Mouse (Mus musculus): ENCODE measurements around the gene Stag3. TPM values are rescaled to one million over a fixed set of nuclear protein-coding genes. Genes with fewer than 3 reads are reported as not detected.

The Stag3 gene
- total and polyA plus RNA-seq, 3 experiments = 0.07 TPM; not detected in 2

GRCm38 (mm10) chr5:138341661-138342060 is 61.6 kb downstream of the Stag3 start, which contains the start of gene Pvrig:
Pvrig (plus strand) TSS chr5:138341961.
- H3K4me1 ChIP-seq (ENCODE audit: control insufficient read depth in 1 of 2, insufficient read depth in 2 of 2, low read length in 2 of 2) = no peaks in the 10 kb centered on the region
- no peaks in the 10 kb centered on the region for H3K79me2 ChIP-seq (ENCODE audit: control insufficient read depth, insufficient read depth, low read length, poor library complexity)
- H3K36me3 ChIP-seq (ENCODE audit: control insufficient read depth in 1 of 2, insufficient read depth in 2 of 2, low read length in 2 of 2) = no peaks in the 10 kb centered on the region
- H3K9ac ChIP-seq (ENCODE audit: control insufficient read depth, low read depth, low read length, poor library complexity, severe bottlenecking) = no peak within 1 kb of the TSS
- no peaks in the 10 kb centered on the region for H3K27me3 ChIP-seq (ENCODE audit: control insufficient read depth in 1 of 2, insufficient read depth in 2 of 2, low read length in 2 of 2)
- no peak for DNase-seq (ENCODE audit: low read depth, low spot score)
- TF ChIP-seq MAZ (IDR thresholded peaks at IDR 0.05; ENCODE audit: low read depth, low read length) (no peak), RCOR1 (IDR thresholded peaks at IDR 0.05; ENCODE audit: low read depth, low read length) (no peak), TBP (IDR thresholded peaks at IDR 0.05; ENCODE audit: low read depth, low read length) (no peak), ZMIZ1 (IDR thresholded peaks at IDR 0.05; ENCODE audit: low read depth, low read length) (no peak), MAX (IDR thresholded peaks at IDR 0.05; ENCODE audit: low read length) (no peak), GABPA (IDR thresholded peaks at IDR 0.05; ENCODE audit: low read depth, low read length) (no peak), MYC (IDR thresholded peaks at IDR 0.05; ENCODE audit: low read depth, low read length) (no peak), RAD21 (IDR thresholded peaks at IDR 0.05; ENCODE audit: low read depth, low read length) (no peak), CHD1 (IDR thresholded peaks at IDR 0.05; ENCODE audit: low read depth, low read length) (no peak), BHLHE40 (IDR thresholded peaks at IDR 0.05; ENCODE audit: borderline replicate concordance, low read depth, low read length) (no peak)
- H3K4me3 ChIP-seq (ENCODE audit: control insufficient read depth in 1 of 2, insufficient read depth in 1 of 2, low read depth in 2 of 2, low read length in 2 of 2) = no peak within 1 kb of the TSS
- H3K9me3 ChIP-seq (replicated peaks; ENCODE audit: insufficient read depth, low read length) = no peaks in the 10 kb centered on the region
- H3K27ac ChIP-seq (ENCODE audit: control insufficient read depth, low read depth, low read length) = no peak within 1 kb of the TSS

DNA sequence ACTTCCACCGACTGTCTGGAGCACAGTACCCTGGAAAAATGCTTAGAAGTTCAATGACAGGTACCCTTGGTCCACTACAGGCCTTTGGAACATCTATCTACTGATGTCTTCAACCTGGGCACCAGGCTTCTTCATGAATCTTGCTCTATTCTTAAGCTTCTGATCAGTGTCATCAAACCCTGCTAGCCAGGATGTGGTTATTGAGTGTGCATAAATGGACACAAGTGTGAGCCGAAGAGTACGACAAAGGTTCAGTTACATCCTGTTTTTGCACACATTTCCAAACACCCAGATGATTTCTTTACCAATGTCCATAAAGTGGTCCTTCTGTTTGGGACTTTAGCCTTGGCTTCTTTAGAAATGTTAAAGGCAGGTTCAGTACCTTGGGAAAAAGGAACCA is 63.2 kb downstream of the Stag3 start:
- no peaks in the 10 kb centered on the region for H3K79me2 ChIP-seq (ENCODE audit: control insufficient read depth, insufficient read depth, low read length, poor library complexity)
- no peak overlapping the region for H3K4me3 ChIP-seq (ENCODE audit: control insufficient read depth in 1 of 2, insufficient read depth in 1 of 2, low read depth in 2 of 2, low read length in 2 of 2)
- no peak overlapping the region for H3K9ac ChIP-seq (ENCODE audit: control insufficient read depth, low read depth, low read length, poor library complexity, severe bottlenecking)
- TF ChIP-seq TBP (IDR thresholded peaks at IDR 0.05; ENCODE audit: low read depth, low read length) (no peak), CTCF (IDR thresholded peaks at IDR 0.05 in 2 of 3, conservative IDR thresholded peaks at IDR 0.05 in 1 of 3; ENCODE audit: control insufficient read depth in 1 of 3, insufficient read depth in 1 of 3, low read depth in 2 of 3, low read length in 3 of 3, poor library complexity in 1 of 3, severe bottlenecking in 1 of 3) (no peak), MAZ (IDR thresholded peaks at IDR 0.05; ENCODE audit: low read depth, low read length) (no peak), ZNF384 (IDR thresholded peaks at IDR 0.05; ENCODE audit: low read depth, low read length) (no peak), ZKSCAN1 (IDR thresholded peaks at IDR 0.05; ENCODE audit: low read depth, low read length) (no peak), MAFK (IDR thresholded peaks at IDR 0.05; ENCODE audit: borderline replicate concordance, low read depth, low read length) (no peak), BHLHE40 (IDR thresholded peaks at IDR 0.05; ENCODE audit: borderline replicate concordance, low read depth, low read length) (no peak), RCOR1 (IDR thresholded peaks at IDR 0.05; ENCODE audit: low read depth, low read length) (no peak), MAX (IDR thresholded peaks at IDR 0.05; ENCODE audit: low read length) (no peak), POLR2A (IDR thresholded peaks at IDR 0.05; ENCODE audit: control insufficient read depth in 1 of 2, insufficient read depth in 1 of 2, low read depth in 1 of 2, low read length in 2 of 2, poor library complexity in 1 of 2) (no peak), KAT2A (conservative IDR thresholded peaks at IDR 0.05; ENCODE audit: low read depth, low read length) (no peak)
- H3K27me3 ChIP-seq (ENCODE audit: control insufficient read depth in 1 of 2, insufficient read depth in 2 of 2, low read length in 2 of 2) = no peaks in the 10 kb centered on the region
- no peak for DNase-seq (ENCODE audit: low read depth, low spot score)
- H3K36me3 ChIP-seq (ENCODE audit: control insufficient read depth in 1 of 2, insufficient read depth in 2 of 2, low read length in 2 of 2) = no peaks in the 10 kb centered on the region
- H3K4me1 ChIP-seq (ENCODE audit: control insufficient read depth in 1 of 2, insufficient read depth in 2 of 2, low read length in 2 of 2) = no peaks in the 10 kb centered on the region
- no peaks in the 10 kb centered on the region for H3K9me3 ChIP-seq (replicated peaks; ENCODE audit: insufficient read depth, low read length)
- H3K27ac ChIP-seq (ENCODE audit: control insufficient read depth, low read depth, low read length) = no peak overlapping the region

Other genes starting within 250 kb of the Stag3 start
- not detected in 2 replicates for gene Smok3c, start 227.0 kb upstream of the Stag3 start, total RNA-seq (2012; rRNA removed)
- not detected for gene Smok3c, start 227.0 kb upstream of the Stag3 start, polyA plus RNA-seq (2012; ENCODE audit: insufficient read depth in 1 of 2, insufficient read length in 2 of 2, low read depth in 1 of 2, low replicate concordance in 2 of 2, missing spikeins in 1 of 2)
- gene Zkscan1, start 195.2 kb upstream of the Stag3 start, total RNA-seq (2012; rRNA removed) = 11.5 and 13.4 TPM in 2 replicates
- 10 to 100 TPM; 10.6 to 51.7 TPM for gene Zkscan1, start 195.2 kb upstream of the Stag3 start, polyA plus RNA-seq (2012; ENCODE audit: insufficient read depth in 1 of 2, insufficient read length in 2 of 2, low read depth in 1 of 2, low replicate concordance in 2 of 2, missing spikeins in 1 of 2)
- 7.6 and 9.0 TPM in 2 replicates for gene Zscan21, start 163.3 kb upstream of the Stag3 start, total RNA-seq (2012; rRNA removed)
- gene Zscan21, start 163.3 kb upstream of the Stag3 start, polyA plus RNA-seq (2012; ENCODE audit: insufficient read depth in 1 of 2, insufficient read length in 2 of 2, low read depth in 1 of 2, low replicate concordance in 2 of 2, missing spikeins in 1 of 2) = 10 to 100 TPM in 1 of 2 experiments, not detected in 1; 10.5 TPM
- gene Zfp113, start 124.5 kb upstream of the Stag3 start, total RNA-seq (2012; rRNA removed) = 5.4 and 6.9 TPM in 2 replicates
- 1 to 10 TPM in 1 of 2 experiments, not detected in 1; 6.8 TPM for gene Zfp113, start 124.5 kb upstream of the Stag3 start, polyA plus RNA-seq (2012; ENCODE audit: insufficient read depth in 1 of 2, insufficient read length in 2 of 2, low read depth in 1 of 2, low replicate concordance in 2 of 2, missing spikeins in 1 of 2)
- 52.6 and 63.7 TPM in 2 replicates for gene Cops6, start 119.2 kb upstream of the Stag3 start, total RNA-seq (2012; rRNA removed)
- gene Cops6, start 119.2 kb upstream of the Stag3 start, polyA plus RNA-seq (2012; ENCODE audit: insufficient read depth in 1 of 2, insufficient read length in 2 of 2, low read depth in 1 of 2, low replicate concordance in 2 of 2, missing spikeins in 1 of 2) = 100 to 1,000 TPM in 1 of 2 experiments, not detected in 1; 152 TPM
- 19.1 and 22.2 TPM in 2 replicates for gene Ap4m1, start 108.2 kb upstream of the Stag3 start, total RNA-seq (2012; rRNA removed)
- gene Ap4m1, start 108.2 kb upstream of the Stag3 start, polyA plus RNA-seq (2012; ENCODE audit: insufficient read depth in 1 of 2, insufficient read length in 2 of 2, low read depth in 1 of 2, low replicate concordance in 2 of 2, missing spikeins in 1 of 2) = 10 to 100 TPM in 1 of 2 experiments, not detected in 1; 38.5 TPM
- 202 TPM in 2 replicates for gene Mcm7, start 107.8 kb upstream of the Stag3 start, total RNA-seq (2012; rRNA removed)
- 100 to 1,000 TPM; 255 to 565 TPM for gene Mcm7, start 107.8 kb upstream of the Stag3 start, polyA plus RNA-seq (2012; ENCODE audit: insufficient read depth in 1 of 2, insufficient read length in 2 of 2, low read depth in 1 of 2, low replicate concordance in 2 of 2, missing spikeins in 1 of 2)
- gene Taf6, start 92.8 kb upstream of the Stag3 start, total RNA-seq (2012; rRNA removed) = 52.6 and 59.6 TPM in 2 replicates
- gene Taf6, start 92.8 kb upstream of the Stag3 start, polyA plus RNA-seq (2012; ENCODE audit: insufficient read depth in 1 of 2, insufficient read length in 2 of 2, low read depth in 1 of 2, low replicate concordance in 2 of 2, missing spikeins in 1 of 2) = 10 to 100 TPM in 1 of 2 experiments, not detected in 1; 94.7 TPM
- 7.8 TPM in 2 replicates for gene Cnpy4, start 92.8 kb upstream of the Stag3 start, total RNA-seq (2012; rRNA removed)
- gene Cnpy4, start 92.8 kb upstream of the Stag3 start, polyA plus RNA-seq (2012; ENCODE audit: insufficient read depth in 1 of 2, insufficient read length in 2 of 2, low read depth in 1 of 2, low replicate concordance in 2 of 2, missing spikeins in 1 of 2) = 10 to 100 TPM in 1 of 2 experiments, not detected in 1; 12.1 TPM
- gene Mblac1, start 85.9 kb upstream of the Stag3 start, total RNA-seq (2012; rRNA removed) = 5.0 and 5.2 TPM in 2 replicates
- 1 to 10 TPM in 1 of 2 experiments, not detected in 1; 5.7 TPM for gene Mblac1, start 85.9 kb upstream of the Stag3 start, polyA plus RNA-seq (2012; ENCODE audit: insufficient read depth in 1 of 2, insufficient read length in 2 of 2, low read depth in 1 of 2, low replicate concordance in 2 of 2, missing spikeins in 1 of 2)
- not detected in 2 replicates for gene Nxpe5, start 54.3 kb upstream of the Stag3 start, total RNA-seq (2012; rRNA removed)
- gene Nxpe5, start 54.3 kb upstream of the Stag3 start, polyA plus RNA-seq (2012; ENCODE audit: insufficient read depth in 1 of 2, insufficient read length in 2 of 2, low read depth in 1 of 2, low replicate concordance in 2 of 2, missing spikeins in 1 of 2) = not detected
- gene Lamtor4, start 24.8 kb upstream of the Stag3 start, total RNA-seq (2012; rRNA removed) = 45.7 and 51.5 TPM in 2 replicates
- 10 to 100 TPM in 1 of 2 experiments, not detected in 1; 59.0 TPM for gene Lamtor4, start 24.8 kb upstream of the Stag3 start, polyA plus RNA-seq (2012; ENCODE audit: insufficient read depth in 1 of 2, insufficient read length in 2 of 2, low read depth in 1 of 2, low replicate concordance in 2 of 2, missing spikeins in 1 of 2)
- 27.8 and 35.6 TPM in 2 replicates for gene BC037034, start 16.2 kb upstream of the Stag3 start, total RNA-seq (2012; rRNA removed)
- gene BC037034, start 16.2 kb upstream of the Stag3 start, polyA plus RNA-seq (2012; ENCODE audit: insufficient read depth in 1 of 2, insufficient read length in 2 of 2, low read depth in 1 of 2, low replicate concordance in 2 of 2, missing spikeins in 1 of 2) = 10 to 100 TPM in 1 of 2 experiments, not detected in 1; 59.1 TPM
- 0.15 and 0.16 TPM in 2 replicates for gene Gal3st4, start 7.4 kb upstream of the Stag3 start, total RNA-seq (2012; rRNA removed)
- gene Gal3st4, start 7.4 kb upstream of the Stag3 start, polyA plus RNA-seq (2012; ENCODE audit: insufficient read depth in 1 of 2, insufficient read length in 2 of 2, low read depth in 1 of 2, low replicate concordance in 2 of 2, missing spikeins in 1 of 2) = under 1 TPM in 1 of 2 experiments, not detected in 1; 0.17 TPM
- not detected in 2 replicates for gene Gm43720, start 282 bp upstream of the Stag3 start, total RNA-seq (2012; rRNA removed)
- gene Gm43720, start 282 bp upstream of the Stag3 start, polyA plus RNA-seq (2012; ENCODE audit: insufficient read depth in 1 of 2, insufficient read length in 2 of 2, low read depth in 1 of 2, low replicate concordance in 2 of 2, missing spikeins in 1 of 2) = not detected
- 0.04 TPM in 1 of 2 replicates, not detected in the other for gene Gpc2, start 235 bp upstream of the Stag3 start, total RNA-seq (2012; rRNA removed)
- not detected for gene Gpc2, start 235 bp upstream of the Stag3 start, polyA plus RNA-seq (2012; ENCODE audit: insufficient read depth in 1 of 2, insufficient read length in 2 of 2, low read depth in 1 of 2, low replicate concordance in 2 of 2, missing spikeins in 1 of 2)
- gene Pvrig, start 61.7 kb downstream of the Stag3 start, total RNA-seq (2012; rRNA removed) = not detected in 2 replicates
- not detected for gene Pvrig, start 61.7 kb downstream of the Stag3 start, polyA plus RNA-seq (2012; ENCODE audit: insufficient read depth in 1 of 2, insufficient read length in 2 of 2, low read depth in 1 of 2, low replicate concordance in 2 of 2, missing spikeins in 1 of 2)
- 5.5 and 6.7 TPM in 2 replicates for gene Zfp157, start 161.2 kb downstream of the Stag3 start, total RNA-seq (2012; rRNA removed)
- gene Zfp157, start 161.2 kb downstream of the Stag3 start, polyA plus RNA-seq (2012; ENCODE audit: insufficient read depth in 1 of 2, insufficient read length in 2 of 2, low read depth in 1 of 2, low replicate concordance in 2 of 2, missing spikeins in 1 of 2) = 1 to 10 TPM in 1 of 2 experiments, not detected in 1; 3.8 TPM